Mouse (Mus musculus): ENCODE results near the gene Zfp385b.
"Not testable (repeated sequence)": the region's sequence is repeated elsewhere in the genome, so short reads cannot be mapped to it uniquely, and the experiment has no call there.

The Zfp385b gene

GRCm38 (mm10) chr2:77450017-77450416 is 369.4 kb downstream of the Zfp385b start:
- DNase-seq: not testable (repeated sequence)

- DNase-seq: no peak
Measured at GRCm38 (mm10) chr2:77448951-77449480, 370.4 kb downstream of the Zfp385b start.

- no peak for DNase-seq
Measured at GRCm38 (mm10) chr2:77444282-77444681, 375.2 kb downstream of the Zfp385b start.

GRCm38 (mm10) chr2:77440591-77440990 is 378.8 kb downstream of the Zfp385b start:
- no peak for DNase-seq

GRCm38 (mm10) chr2:77436241-77436759 is 383.1 kb downstream of the Zfp385b start:
- no peak for DNase-seq

- no peak for DNase-seq
Measured at GRCm38 (mm10) chr2:77419476-77419875, 400.0 kb downstream of the Zfp385b start.

GRCm38 (mm10) chr2:77418078-77418477 is 401.4 kb downstream of the Zfp385b start:
- no peak for DNase-seq

- no peak for DNase-seq
Measured at GRCm38 (mm10) chr2:77412171-77412570, 407.3 kb downstream of the Zfp385b start.

- no peak for DNase-seq
Measured at GRCm38 (mm10) chr2:77411612-77412011, 407.8 kb downstream of the Zfp385b start.

GRCm38 (mm10) chr2:77409521-77410135 is 409.8 kb downstream of the Zfp385b start:
- no peak for DNase-seq

- no peak for DNase-seq
Measured at GRCm38 (mm10) chr2:77408972-77409371, 410.5 kb downstream of the Zfp385b start.

- DNase-seq: no peak
Measured at GRCm38 (mm10) chr2:77402329-77402728, 417.1 kb downstream of the Zfp385b start.

GRCm38 (mm10) chr2:77401438-77402235 is 417.8 kb downstream of the Zfp385b start:
- DNase-seq: no peak

- DNase-seq: no peak
Measured at GRCm38 (mm10) chr2:77393881-77394280, 425.6 kb downstream of the Zfp385b start.

GRCm38 (mm10) chr2:77388186-77388585 is 431.3 kb downstream of the Zfp385b start:
- DNase-seq: no peak

- DNase-seq: peak in 1 of 2 experiments; percentile 8
Measured at GRCm38 (mm10) chr2:77386515-77386914, 432.9 kb downstream of the Zfp385b start.

- DNase-seq: no peak
Measured at GRCm38 (mm10) chr2:77382766-77383165, 436.7 kb downstream of the Zfp385b start.

- no peak for DNase-seq
Measured at GRCm38 (mm10) chr2:77379907-77380306, 439.5 kb downstream of the Zfp385b start.

- no peak for DNase-seq
Measured at GRCm38 (mm10) chr2:77379332-77379731, 440.1 kb downstream of the Zfp385b start.

GRCm38 (mm10) chr2:77376823-77377222 is 442.6 kb downstream of the Zfp385b start:
- no peak for DNase-seq

GRCm38 (mm10) chr2:77375155-77375554 is 444.3 kb downstream of the Zfp385b start:
- DNase-seq: no peak

- no peak for DNase-seq
Measured at GRCm38 (mm10) chr2:77369174-77369573, 450.3 kb downstream of the Zfp385b start.
